Mouse (Mus musculus) MEL (cell line): Measurements from ENCODE around the gene Matn4. TPM values are rescaled to one million over a fixed set of nuclear protein-coding genes. Genes with fewer than 3 reads are reported as not detected.

Experiments
- DNase-seq: peaks from one replicate; pipeline ENCODE4 v3.0.0; 2011; ENCODE audit warnings: low read depth, low spot score
- H3K27ac ChIP-seq: 2 replicates; pipeline ENCODE4 v1.5.1; 2012; ENCODE audit warnings: low read depth, mild to moderate bottlenecking, control low read depth, low read length, moderate library complexity; ENCODE audit not compliant: control insufficient read depth
- H3K27me3 ChIP-seq, 2 experiments: fragments of 150-350 bp in 1 of 2; sonication (generic) in 1 of 2; 2 replicates each; pipeline ENCODE4 v1.6.1; 2012; ENCODE audit warnings: low read length in 2 of 2, mild to moderate bottlenecking in 2 of 2, improper control_type of control experiment in 1 of 2, moderate library complexity in 1 of 2; ENCODE audit not compliant: insufficient read depth in 2 of 2, control insufficient read depth in 1 of 2
- H3K36me3 ChIP-seq, 2 experiments: 2 replicates each; pipeline ENCODE4 v1.6.1; 2012 to 2014; ENCODE audit warnings: low read length in 2 of 2, improper control_type of control experiment in 1 of 2, inconsistent platforms in 1 of 2, mild to moderate bottlenecking in 1 of 2; ENCODE audit not compliant: insufficient read depth in 2 of 2, control insufficient read depth in 1 of 2
- H3K4me1 ChIP-seq, 2 experiments: fragments of 150-350 bp in 1 of 2; sonication (generic) in 1 of 2; 2 replicates each; pipeline ENCODE4 v1.6.1; 2012; ENCODE audit warnings: low read length in 2 of 2, improper control_type of control experiment in 1 of 2, mild to moderate bottlenecking in 1 of 2; ENCODE audit not compliant: insufficient read depth in 2 of 2, control insufficient read depth in 1 of 2
- H3K4me3 ChIP-seq, 2 experiments: fragments of 150-350 bp in 1 of 2; sonication (generic) in 1 of 2; 2 replicates each; pipeline ENCODE4 v1.5.1; 2012; ENCODE audit warnings: low read depth in 2 of 2, low read length in 2 of 2, mild to moderate bottlenecking in 2 of 2, moderate library complexity in 2 of 2, control low read depth in 1 of 2, improper control_type of control experiment in 1 of 2; ENCODE audit not compliant: control insufficient read depth in 1 of 2, insufficient read depth in 1 of 2
- H3K79me2 ChIP-seq: 2 replicates; pipeline ENCODE4 v1.6.1; 2012; ENCODE audit warnings: mild to moderate bottlenecking, low read length, moderate library complexity; ENCODE audit not compliant: control insufficient read depth, poor library complexity, insufficient read depth
- H3K9ac ChIP-seq: 2 replicates; pipeline ENCODE4 v1.6.1; 2012; ENCODE audit warnings: low read depth, mild to moderate bottlenecking, control low read depth, low read length, moderate library complexity; ENCODE audit not compliant: control insufficient read depth, poor library complexity, severe bottlenecking
- H3K9me3 ChIP-seq: fragments of 150-350 bp; sonication (generic); replicated peaks from 2 replicates; pipeline ENCODE4 v1.6.1; 2012; ENCODE audit warnings: mild to moderate bottlenecking, low read length, improper control_type of control experiment, moderate library complexity; ENCODE audit not compliant: insufficient read depth
- BHLHE40 ChIP-seq: IDR thresholded peaks from 2 replicates; pipeline ENCODE4 v1.6.1; 2012; ENCODE audit warnings: low read depth, mild to moderate bottlenecking, inconsistent platforms, low read length, improper control_type of control experiment, borderline replicate concordance
- CHD1 ChIP-seq: IDR thresholded peaks from 2 replicates; pipeline ENCODE4 v1.6.1; 2012; ENCODE audit warnings: low read depth, mild to moderate bottlenecking, inconsistent platforms, low read length, improper control_type of control experiment
- CTCF ChIP-seq, 3 experiments: IDR thresholded peaks in 2 of 3; conservative IDR thresholded peaks in 1 of 3; 2 replicates each; pipeline ENCODE4 v1.5.1; 2011 to 2012; ENCODE audit warnings: low read length in 3 of 3, low read depth in 2 of 3, mild to moderate bottlenecking in 2 of 3, improper control_type of control experiment in 1 of 3, inconsistent platforms in 1 of 3, mixed read lengths in 1 of 3, moderate library complexity in 1 of 3; ENCODE audit not compliant: control insufficient read depth in 1 of 3, insufficient read depth in 1 of 3, poor library complexity in 1 of 3, severe bottlenecking in 1 of 3
- E2F4 ChIP-seq: IDR thresholded peaks from 2 replicates; pipeline ENCODE4 v1.6.1; 2011; ENCODE audit warnings: low read depth, low read length, improper control_type of control experiment, borderline replicate concordance
- ELF1 ChIP-seq: IDR thresholded peaks from 2 replicates; pipeline ENCODE4 v1.6.1; 2014; ENCODE audit warnings: low read depth, mild to moderate bottlenecking, inconsistent platforms, low read length, improper control_type of control experiment, moderate library complexity
- EP300 ChIP-seq, 2 experiments: IDR thresholded peaks; 2 replicates each; pipeline ENCODE4 v1.6.1; 2011; ENCODE audit warnings: improper control_type of control experiment in 2 of 2, low read length in 2 of 2, low read depth in 1 of 2, mild to moderate bottlenecking in 1 of 2
- GABPA ChIP-seq: IDR thresholded peaks from 2 replicates; pipeline ENCODE4 v1.6.1; 2012; ENCODE audit warnings: low read depth, mild to moderate bottlenecking, inconsistent platforms, low read length, improper control_type of control experiment, moderate library complexity
- JUND ChIP-seq: IDR thresholded peaks from 2 replicates; pipeline ENCODE4 v1.6.1; 2011; ENCODE audit warnings: low read depth, mild to moderate bottlenecking, improper control_type of control experiment, low read length
- KAT2A ChIP-seq: conservative IDR thresholded peaks from 2 replicates; pipeline ENCODE4 v1.6.1; 2012; ENCODE audit warnings: low read depth, low read length, improper control_type of control experiment, inconsistent platforms
- MAFK ChIP-seq: IDR thresholded peaks from 2 replicates; pipeline ENCODE4 v1.6.1; 2011; ENCODE audit warnings: low read depth, mild to moderate bottlenecking, low read length, improper control_type of control experiment, borderline replicate concordance
- MEF2A ChIP-seq: IDR thresholded peaks from 2 replicates; pipeline ENCODE4 v1.6.1; 2014; ENCODE audit warnings: low read depth, mild to moderate bottlenecking, inconsistent platforms, low read length, improper control_type of control experiment; ENCODE audit not compliant: poor library complexity, insufficient replicate concordance, severe bottlenecking; ENCODE audit errors: extremely low read depth
- MXI1 ChIP-seq: IDR thresholded peaks from 2 replicates; pipeline ENCODE4 v1.6.1; 2011; ENCODE audit warnings: mild to moderate bottlenecking, low read depth, low read length, improper control_type of control experiment
- MYB ChIP-seq: IDR thresholded peaks from 2 replicates; pipeline ENCODE4 v1.6.1; 2011; ENCODE audit warnings: mild to moderate bottlenecking, low read depth, low read length, improper control_type of control experiment
- MYC ChIP-seq: IDR thresholded peaks from 2 replicates; pipeline ENCODE4 v1.6.1; 2011; ENCODE audit warnings: low read depth, mild to moderate bottlenecking, low read length, improper control_type of control experiment, moderate library complexity
- NELFE ChIP-seq: IDR thresholded peaks from 2 replicates; pipeline ENCODE4 v1.6.1; 2011; ENCODE audit warnings: low read depth, low read length, improper control_type of control experiment
- NRF1 ChIP-seq: IDR thresholded peaks from 2 replicates; pipeline ENCODE4 v1.6.1; 2014; ENCODE audit warnings: low read depth, mild to moderate bottlenecking, inconsistent platforms, low read length, improper control_type of control experiment, moderate library complexity; ENCODE audit not compliant: poor library complexity, insufficient read depth, severe bottlenecking
- POLR2A ChIP-seq, 2 experiments: IDR thresholded peaks; 2 replicates each; pipeline ENCODE4 v1.6.1; 2011 to 2012; ENCODE audit warnings: low read length in 2 of 2, mild to moderate bottlenecking in 2 of 2, control low read depth in 1 of 2, improper control_type of control experiment in 1 of 2, low read depth in 1 of 2, moderate library complexity in 1 of 2; ENCODE audit not compliant: control insufficient read depth in 1 of 2, insufficient read depth in 1 of 2, poor library complexity in 1 of 2
- POLR2AphosphoS5 ChIP-seq: IDR thresholded peaks from 2 replicates; pipeline ENCODE4 v1.6.1; 2012; ENCODE audit warnings: low read depth, borderline replicate concordance, mild to moderate bottlenecking, inconsistent platforms, low read length, moderate library complexity, mixed read lengths
- RAD21 ChIP-seq: IDR thresholded peaks from 2 replicates; pipeline ENCODE4 v1.6.1; 2011; ENCODE audit warnings: mild to moderate bottlenecking, low read depth, low read length, improper control_type of control experiment
- SIN3A ChIP-seq: IDR thresholded peaks from 2 replicates; pipeline ENCODE4 v1.6.1; 2012; ENCODE audit warnings: low read length, improper control_type of control experiment, inconsistent platforms
- TAL1 ChIP-seq: IDR thresholded peaks from 2 replicates; pipeline ENCODE4 v1.6.1; 2012; ENCODE audit warnings: mild to moderate bottlenecking, inconsistent platforms, low read length, moderate library complexity, mixed read lengths
- TBP ChIP-seq: IDR thresholded peaks from 2 replicates; pipeline ENCODE4 v1.8.0; 2011; ENCODE audit warnings: low read depth, low read length, improper control_type of control experiment
- polyA plus RNA-seq, 2 experiments: library from polyadenylated mRNA; stranded (reverse) in 1 of 2; unstranded in 1 of 2; fragments of >175 nt in 1 of 2; fragments of >200 nt in 1 of 2; gene quantifications; 2 replicates each; pipeline versions ENCODE4 v1.2.1 to v1.2.4; 2012; ENCODE audit warnings: low replicate concordance in 2 of 2, low read depth in 1 of 2; ENCODE audit not compliant: insufficient read length in 2 of 2, insufficient read depth in 1 of 2, missing spikeins in 1 of 2
- total RNA-seq: library from RNA; depleted of rRNA; stranded (reverse); fragments of 300-350 nt; gene quantifications from 2 replicates; pipeline ENCODE4 v1.2.3, GENCODE M21; 2012; rRNA removed

Gene Matn4
- total RNA-seq (not detected in 2 replicates), polyA plus RNA-seq (not detected)

- no peak within 1 kb of the TSS for H3K27ac ChIP-seq
- no peak within 1 kb of the TSS for H3K4me3 ChIP-seq
- peaks cover 0 to 11% of the 10 kb centered on the region in 2 experiments; a peak in 3 of 4 replicates for H3K4me1 ChIP-seq
- TF ChIP-seq MEF2A (no peak), TAL1 (no peak), RAD21 (no peak), NELFE (no peak), CHD1 (no peak), NRF1 (no peak), ELF1 (no peak), MXI1 (no peak), CTCF (IDR thresholded peaks at IDR 0.05 in 2 of 3, conservative IDR thresholded peaks at IDR 0.05 in 1 of 3; ENCODE audit: control insufficient read depth in 1 of 3, insufficient read depth in 1 of 3, low read depth in 2 of 3, low read length in 3 of 3, poor library complexity in 1 of 3, severe bottlenecking in 1 of 3) (no peak), E2F4 (no peak), JUND (no peak), GABPA (no peak), KAT2A (no peak), MYC (no peak), POLR2A (IDR thresholded peaks at IDR 0.05; ENCODE audit: control insufficient read depth in 1 of 2, insufficient read depth in 1 of 2, low read depth in 1 of 2, low read length in 2 of 2, poor library complexity in 1 of 2) (no peak), EP300 (IDR thresholded peaks at IDR 0.05; ENCODE audit: low read depth in 1 of 2, low read length in 2 of 2) (no peak), MYB (no peak), SIN3A (no peak)
- TF ChIP-seq, all 39 proteins: peak for 0
- peaks cover 0 to 3% of the 10 kb centered on the region in 2 experiments; a peak in 1 of 4 replicates for H3K36me3 ChIP-seq
- H3K79me2 ChIP-seq: no peaks in the 10 kb centered on the region
- no peak within 1 kb of the TSS for H3K9ac ChIP-seq
- DNase-seq: no peak
- no peaks in the 10 kb centered on the region for H3K9me3 ChIP-seq
- H3K27me3 ChIP-seq: peaks cover 0 to 3% of the 10 kb centered on the region in 2 experiments; a peak in 1 of 4 replicates
These were observed at the start of gene Matn4 for GRCm38 (mm10) chr2:164405060-164405459. Gene Matn4 (minus strand): TSS chr2:164405160.

GRCm38 (mm10) chr2:164453887-164454500, 49.0 kb upstream of the Matn4 start:
- Histone ChIP-seq H3K4me3 (no peak overlapping the region), H3K36me3 (no peaks in the 10 kb centered on the region), H3K9ac (no peak overlapping the region), H3K9me3 (no peaks in the 10 kb centered on the region), H3K79me2 (no peaks in the 10 kb centered on the region), H3K27ac (no peak overlapping the region), H3K4me1 (no peaks in the 10 kb centered on the region), H3K27me3 (peaks cover 12 to 26% of the 10 kb centered on the region in 2 experiments)
- DNase-seq: no peak
- TF ChIP-seq NELFE (no peak), MYC (no peak), POLR2AphosphoS5 (no peak), TBP (no peak), MEF2A (no peak), BHLHE40 (no peak), KAT2A (no peak), RAD21 (no peak), MAFK (no peak), TAL1 (no peak)
